In the genomic region with DNA sequence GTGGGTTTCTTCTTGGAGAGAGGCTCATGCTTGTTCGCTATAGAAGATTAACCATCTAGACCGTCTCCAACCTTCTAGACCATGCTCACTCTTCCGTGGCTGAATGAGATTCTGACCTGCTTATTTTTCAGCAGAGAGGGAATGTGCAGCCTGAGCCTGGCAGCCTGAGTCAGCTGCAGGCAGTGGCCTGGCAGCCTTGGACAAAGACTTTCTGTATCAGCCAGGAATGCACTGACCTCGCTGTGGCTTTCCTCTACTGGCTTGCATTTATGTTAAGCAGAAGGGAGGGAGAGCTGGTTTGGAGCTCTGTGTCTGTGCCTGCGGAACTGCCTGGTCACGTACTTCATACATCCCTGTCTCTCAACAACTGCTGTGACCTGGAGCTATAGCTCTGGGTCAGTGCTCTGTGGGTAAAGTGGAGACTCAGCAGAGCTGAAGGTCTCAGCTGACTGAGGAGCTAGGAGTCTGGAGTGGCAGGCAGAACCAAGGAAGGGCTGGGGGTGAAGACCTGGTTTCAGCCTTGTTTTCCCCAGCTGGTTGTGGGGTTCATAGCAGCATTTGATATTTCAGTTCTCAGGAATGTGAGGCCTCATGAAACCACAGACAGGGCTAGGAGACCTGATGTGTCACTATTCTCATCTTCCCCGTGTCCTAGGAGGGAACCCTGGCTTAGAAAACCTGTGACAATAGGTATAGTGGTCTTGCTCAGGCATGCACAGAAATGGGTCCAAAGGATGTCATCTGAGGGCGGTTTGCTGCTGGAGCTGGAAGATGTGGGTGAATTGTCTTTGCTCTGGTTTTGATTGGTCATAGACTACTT, we compare ENCODE assay signal across 9 mouse cellular contexts.
DNase-seq lines count a peak whose midpoint lies in the region; ATAC-seq and TF ChIP-seq lines count a peak whose summit lies in the region.
"Had no signal": no experiment of that assay in that cellular context is flagged by ENCODE, and none has a peak within 500 bp of the region (broad histone marks: within the 10 kb centered on the region; RNA-seq: fewer than 3 reads in every experiment).

No protein-coding gene starts in this region.

- H3K9me3 ChIP-seq in kidney, embryonic 14.5 days (ENCODE audit: control insufficient read depth, low read length) = no peaks in the 10 kb centered on the region

- peak overlapping the region; percentile 56 for H3K27ac ChIP-seq in kidney, embryonic 14.5 days (ENCODE audit: low read depth, low read length)

- DNase-seq in heart, adult 11 months = peak; percentile 76
- DNase-seq in heart, postnatal 36 days = no peak
- peak; percentile 66 for DNase-seq in adrenal gland, adult 8-10 months
- peak; percentile 81 for DNase-seq in fibroblast of lung, adult 2 months (ENCODE audit: low read depth)
- DNase-seq in spleen, adult 12 weeks (ENCODE audit: low spot score) = no peak
- DNase-seq in T-cell, adult 2 months (ENCODE audit: low spot score) = no peak

- WGBS in kidney, embryonic 14.5 days = 35% methylated on average over 8 of the region's 8 CpGs

- no peaks in the 10 kb centered on the region for H3K36me3 ChIP-seq in kidney, embryonic 14.5 days (ENCODE audit: control insufficient read depth, insufficient read depth, low read length)
- no peaks in the 10 kb centered on the region for H3K36me3 ChIP-seq in myocyte (ENCODE audit: control insufficient read depth, insufficient read depth)

- no peak overlapping the region for H3K4me2 ChIP-seq in kidney, embryonic 14.5 days (replicated peaks; ENCODE audit: low read depth, low read length)
- peak overlapping the region; percentile 59 for H3K4me2 ChIP-seq in myocyte (ENCODE audit: low read depth)

- no peaks in the 10 kb centered on the region for H3K27me3 ChIP-seq in kidney, embryonic 14.5 days (ENCODE audit: control insufficient read depth, insufficient read depth, low read length)
- no peaks in the 10 kb centered on the region for H3K27me3 ChIP-seq in myocyte (ENCODE audit: control insufficient read depth, insufficient read depth, insufficient read length)

- no peak overlapping the region for H3ac ChIP-seq in myocyte (ENCODE audit: control insufficient read depth, insufficient read length)

- no peak overlapping the region for H3K4me3 ChIP-seq in kidney, embryonic 14.5 days (ENCODE audit: low read length)
- no peak overlapping the region for H3K4me3 ChIP-seq in myocyte
- H3K4me3 ChIP-seq: erythroblast, embryonic 14.5 days had no signal

- no peak overlapping the region for H3K9ac ChIP-seq in kidney, embryonic 14.5 days (ENCODE audit: low read depth, low read length)

- H3K79me2 ChIP-seq in myocyte (ENCODE audit: control insufficient read depth, insufficient read depth) = no peaks in the 10 kb centered on the region

- ATAC-seq in kidney, embryonic 14.5 days (ENCODE audit: low FRiP score, low TSS enrichment) = peak; percentile 88

- peaks cover 21% of the 10 kb centered on the region for H3K4me1 ChIP-seq in kidney, embryonic 14.5 days (ENCODE audit: control insufficient read depth, insufficient read depth, low read length)

- intact Hi-C loops in heart, postnatal 36 days (cut with DNase I) = no loop called here

- no peak for TF ChIP-seq POLR2A in myocyte (IDR thresholded peaks at IDR 0.05; ENCODE audit: insufficient read length, low read depth)

TF ChIP-seq in myocyte, 11 proteins besides CTCF, POLR2A, EP300 and RAD21:
- TF ChIP-seq MYOG (IDR thresholded peaks at IDR 0.05; ENCODE audit: control insufficient read depth in 1 of 3, insufficient read depth in 1 of 3, insufficient read length in 2 of 3, low read depth in 2 of 3) (peak in 1 of 3 experiments; percentile 50), MYOD1 (IDR thresholded peaks at IDR 0.05; ENCODE audit: control insufficient read depth in 1 of 3, insufficient read length in 2 of 3, low read depth in 2 of 3) (peak in 2 of 3 experiments; percentile 49 to 68), CEBPB (IDR thresholded peaks at IDR 0.05; ENCODE audit: insufficient read depth, poor library complexity, severe bottlenecking) (no peak)

Comparison
In these comparisons a context has a peak if more than half of its experiments do, and no peak if none do; other contexts are left out.
1. DNase-seq: peak in heart, adult 11 months (single experiment), adrenal gland, adult 8-10 months (single experiment) and fibroblast of lung, adult 2 months (single experiment); none in heart, postnatal 36 days (0 of 2), spleen, adult 12 weeks (single experiment) and T-cell, adult 2 months (single experiment).